Mouse (Mus musculus) heart, adult 2 months (tissue): ENCODE data around the gene Dusp27. TPM values are rescaled to one million over a fixed set of nuclear protein-coding genes. Genes with fewer than 3 reads are reported as not detected.

ENCODE experiments used
- DNase-seq, 2 experiments: peaks; one replicate each; pipeline ENCODE4 v3.0.0; 2021
- H3K27ac ChIP-seq: fragments of 200-600 bp; 2 replicates; pipeline ENCODE4 v1.8.1; 2022
- H3K27me3 ChIP-seq: fragments of 200-500 bp; 2 replicates; pipeline ENCODE4 v1.6.1; 2012; ENCODE audit warnings: mild to moderate bottlenecking, low read length, inconsistent platforms, mixed read lengths; ENCODE audit not compliant: control insufficient read depth, insufficient read depth
- H3K36me3 ChIP-seq: fragments of 200-500 bp; 2 replicates; pipeline ENCODE4 v1.6.1; 2012; ENCODE audit warnings: low read length, inconsistent platforms; ENCODE audit not compliant: control insufficient read depth, insufficient read depth
- H3K4me1 ChIP-seq: fragments of 200-500 bp; 2 replicates; pipeline ENCODE4 v1.6.1; 2011; ENCODE audit warnings: low read length; ENCODE audit not compliant: control insufficient read depth, insufficient read depth
- H3K4me3 ChIP-seq: fragments of 200-600 bp; 2 replicates; pipeline ENCODE4 v1.8.1; 2022
- H3K79me2 ChIP-seq: fragments of 200-500 bp; replicated peaks from 2 replicates; pipeline ENCODE4 v1.6.1; 2012; ENCODE audit warnings: mild to moderate bottlenecking, inconsistent platforms, low read length, moderate library complexity, mixed read lengths; ENCODE audit not compliant: control insufficient read depth, insufficient read depth
- H3K9ac ChIP-seq: fragments of 200-500 bp; 2 replicates; pipeline ENCODE4 v1.6.1; 2012; ENCODE audit warnings: low read depth, mild to moderate bottlenecking, control low read depth, inconsistent platforms, low read length, mixed read lengths
- CTCF ChIP-seq: fragments of 200-600 bp; IDR thresholded peaks from 2 replicates; pipeline ENCODE4 v1.8.1; 2022; ENCODE audit warnings: antibody characterized with exemption, mild to moderate bottlenecking, moderate library complexity
- EP300 ChIP-seq: fragments of 200-500 bp; IDR thresholded peaks from 2 replicates; pipeline ENCODE4 v1.6.1; 2011; ENCODE audit warnings: low read depth, low read length, control low read depth; ENCODE audit not compliant: insufficient read depth
- POLR2A ChIP-seq: fragments of 200-500 bp; IDR thresholded peaks from 2 replicates; pipeline ENCODE4 v1.6.1; 2011; ENCODE audit warnings: mild to moderate bottlenecking, low read depth, low read length, control low read depth; ENCODE audit not compliant: insufficient read depth
- WGBS: fragments of 180-500 bp; shearing (Covaris S2); methylation state at CpG from one replicate; pipeline ENCODE4 v1.1.7; 2018; 5-methylcytosine and 5-hydroxymethylcytosine counted together
- intact Hi-C: fragments of 180-260 bp; cut with DNase I; formaldehyde crosslinking; loops from one replicate; pipeline ENCODE4 v1.15.1; 2025
- polyA plus RNA-seq: library from polyadenylated mRNA; depleted of rRNA; stranded (reverse); fragments of >200 nt; gene quantifications from 2 replicates; pipeline ENCODE4 v1.2.3, GENCODE M21; 2012
- total RNA-seq, 2 experiments: library from RNA; stranded (reverse); gene quantifications; 2 replicates each; pipeline ENCODE4 v1.2.3; 2021

The Dusp27 gene
- total and polyA plus RNA-seq, 3 experiments: 9.4 to 42.1 (median 37.3) TPM

GRCm38 (mm10) chr1:166089337-166089736 is 38.4 kb downstream of the Dusp27 start:
- Histone ChIP-seq H3K9ac (no peak overlapping the region), H3K36me3 (no peaks in the 10 kb centered on the region), H3K4me1 (no peaks in the 10 kb centered on the region), H3K79me2 (no peaks in the 10 kb centered on the region), H3K27me3 (no peaks in the 10 kb centered on the region), H3K4me3 (no peak overlapping the region), H3K27ac (no peak overlapping the region)
- WGBS: 59% methylated on average over 3 of the region's 3 CpGs
- intact Hi-C loops: no loop called here
- DNase-seq: no peak
- TF ChIP-seq EP300 (no peak), POLR2A (no peak), CTCF (no peak)

- H3K36me3 ChIP-seq: no peaks in the 10 kb centered on the region
- 86% methylated on average over 19 of the region's 19 CpGs for WGBS
- intact Hi-C loops: no loop called here
- DNase-seq: no peak
- H3K9ac ChIP-seq: no peak overlapping the region
- H3K4me3 ChIP-seq: no peak overlapping the region
- TF ChIP-seq POLR2A (no peak), EP300 (no peak), CTCF (no peak)
- H3K27me3 ChIP-seq: no peaks in the 10 kb centered on the region
- H3K4me1 ChIP-seq: no peaks in the 10 kb centered on the region
- no peaks in the 10 kb centered on the region for H3K79me2 ChIP-seq
- no peak overlapping the region for H3K27ac ChIP-seq
Observed at GRCm38 (mm10) chr1:166088446-166089170, 39.1 kb downstream of the Dusp27 start.

GRCm38 (mm10) chr1:166077052-166077735 is 50.5 kb downstream of the Dusp27 start:
- TF ChIP-seq POLR2A (no peak), CTCF (no peak), EP300 (no peak)
- no peak for DNase-seq
- H3K4me3 ChIP-seq: no peak overlapping the region
- no peaks in the 10 kb centered on the region for H3K79me2 ChIP-seq
- no peaks in the 10 kb centered on the region for H3K4me1 ChIP-seq
- H3K27ac ChIP-seq: no peak overlapping the region
- no peaks in the 10 kb centered on the region for H3K27me3 ChIP-seq
- H3K36me3 ChIP-seq: no peaks in the 10 kb centered on the region
- no peak overlapping the region for H3K9ac ChIP-seq
- 52% methylated on average over 6 of the region's 6 CpGs for WGBS
- intact Hi-C loops: no loop called here

- Histone ChIP-seq H3K27ac (no peak overlapping the region), H3K79me2 (no peaks in the 10 kb centered on the region), H3K36me3 (no peaks in the 10 kb centered on the region), H3K27me3 (no peaks in the 10 kb centered on the region), H3K9ac (no peak overlapping the region), H3K4me1 (no peaks in the 10 kb centered on the region), H3K4me3 (no peak overlapping the region)
- 56% methylated on average over 2 of the region's 2 CpGs for WGBS
- intact Hi-C loops: no loop called here
- TF ChIP-seq POLR2A (no peak), CTCF (no peak), EP300 (no peak)
- DNase-seq: no peak
Observed at GRCm38 (mm10) chr1:166067856-166068440, 59.8 kb downstream of the Dusp27 start.

- WGBS: 95% methylated on average over 3 of the region's 3 CpGs
- intact Hi-C loops: no loop called here
Observed at GRCm38 (mm10) chr1:166063870-166064269, 63.9 kb downstream of the Dusp27 start.

More at GRCm38 (mm10) chr1:166063870-166064269, 63.9 kb downstream of the Dusp27 start:
- DNase-seq: no peak
- no peaks in the 10 kb centered on the region for H3K36me3 ChIP-seq
- no peaks in the 10 kb centered on the region for H3K4me1 ChIP-seq
- no peak overlapping the region for H3K9ac ChIP-seq
- no peak for TF ChIP-seq POLR2A
- TF ChIP-seq CTCF: no peak
- no peak for TF ChIP-seq EP300
- peaks cover under 1% of the 10 kb centered on the region; the same call in 1 of the 2 replicates for H3K27me3 ChIP-seq
- no peak overlapping the region for H3K27ac ChIP-seq
- H3K79me2 ChIP-seq: no peaks in the 10 kb centered on the region
- H3K4me3 ChIP-seq: no peak overlapping the region
